Mouse (Mus musculus) stomach, embryonic 16.5 days (tissue): ENCODE measurements at regions not wholly inside any gene's neighbourhood (a gene's known extent, or its start where the extent isn't known, plus 50 kb on each side); places are given as distances from the start of the nearest gene placed in this dataset.

ENCODE experiments used
- ATAC-seq: fragments of 200-750 bp; cut with Nextera tagmentation; 2 replicates; pipeline ENCODE4 v1.8.0; 2017; ENCODE audit warnings: moderate number of reproducible peaks, moderate TSS enrichment; ENCODE audit not compliant: insufficient read depth, low FRiP score
- H3K27ac ChIP-seq: fragments of 300-500 bp; sonication (generic); 2 replicates; pipeline ENCODE4 v1.5.1; 2014; ENCODE audit warnings: low read length
- H3K27me3 ChIP-seq: fragments of 300-500 bp; sonication (generic); 2 replicates; pipeline ENCODE4 v1.6.1; 2014; ENCODE audit warnings: low read length, control low read depth, mixed read lengths; ENCODE audit not compliant: control insufficient read depth, insufficient read depth
- H3K36me3 ChIP-seq: fragments of 300-500 bp; sonication (generic); 2 replicates; pipeline ENCODE4 v1.6.1; 2014; ENCODE audit warnings: low read length; ENCODE audit not compliant: control insufficient read depth, insufficient read depth
- H3K4me1 ChIP-seq: fragments of 300-500 bp; sonication (generic); 2 replicates; pipeline ENCODE4 v1.6.1; 2014; ENCODE audit warnings: low read length, control low read depth, mixed read lengths; ENCODE audit not compliant: control insufficient read depth, insufficient read depth
- H3K4me2 ChIP-seq: fragments of 300-500 bp; sonication (generic); 2 replicates; pipeline ENCODE4 v1.6.1; 2014; ENCODE audit warnings: low read depth, low read length, mixed read lengths
- H3K4me3 ChIP-seq: fragments of 300-500 bp; sonication (generic); replicated peaks from 2 replicates; pipeline ENCODE4 v1.5.1; 2014; ENCODE audit warnings: mild to moderate bottlenecking, low read length
- H3K9ac ChIP-seq: fragments of 300-500 bp; sonication (generic); 2 replicates; pipeline ENCODE4 v1.6.1; 2014; ENCODE audit warnings: low read length
- H3K9me3 ChIP-seq: fragments of 300-500 bp; sonication (generic); replicated peaks from 2 replicates; pipeline ENCODE4 v1.6.1; 2016; ENCODE audit warnings: low read length, control low read depth; ENCODE audit not compliant: control insufficient read depth
- WGBS: fragments of 180-500 bp; shearing (Covaris S2); extraction: QIAGEN DNeasy Blood & Tissue Kit; methylation state at CpG from one replicate; pipeline ENCODE4 v1.1.7; 2014; 5-methylcytosine and 5-hydroxymethylcytosine counted together

GRCm38 (mm10) chr14:46144707-46145106 is 234.5 kb upstream of the Gm15217 start:
- 41% methylated on average over 6 of the region's 6 CpGs for WGBS
- ATAC-seq, result no peak
- H3K9me3 ChIP-seq, result 0 out of 2 replicates have a peak, but pooled peaks cover 2% of the 10 kb centered on the region
- no peak overlapping the region for H3K4me2 ChIP-seq
- H3K36me3 ChIP-seq, result no peaks in the 10 kb centered on the region
- no peak overlapping the region for H3K4me3 ChIP-seq
- no peaks in the 10 kb centered on the region for H3K4me1 ChIP-seq
- H3K27me3 ChIP-seq, result no peaks in the 10 kb centered on the region
- no peak overlapping the region for H3K9ac ChIP-seq
- no peak overlapping the region for H3K27ac ChIP-seq

DNA sequence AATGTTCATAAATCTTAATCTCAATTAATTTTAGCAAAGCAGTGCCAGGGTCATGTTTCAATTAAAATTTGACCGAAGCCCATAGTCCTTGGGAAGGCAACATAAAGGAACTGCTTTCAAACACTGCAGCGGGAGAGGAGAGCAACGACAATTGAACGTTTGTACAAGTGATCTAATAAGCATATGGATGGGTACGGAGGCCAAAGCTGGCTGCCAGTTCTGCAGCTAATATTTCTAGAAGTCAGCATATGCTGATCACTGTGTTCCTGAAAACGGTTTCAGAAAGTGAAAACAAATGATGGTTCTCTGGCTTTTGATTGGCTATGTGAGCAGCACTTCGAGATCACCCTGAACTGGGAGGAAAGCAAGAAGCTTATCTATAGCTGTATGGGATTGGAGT is 233.6 kb upstream of the Gm15217 start:
- no peaks in the 10 kb centered on the region for H3K27me3 ChIP-seq
- H3K9me3 ChIP-seq, result no peaks in the 10 kb centered on the region
- 49% methylated on average over 7 of the region's 7 CpGs for WGBS
- H3K4me1 ChIP-seq, result no peaks in the 10 kb centered on the region
- no peak for ATAC-seq
- H3K4me3 ChIP-seq, result no peak overlapping the region
- no peak overlapping the region for H3K9ac ChIP-seq
- H3K36me3 ChIP-seq, result no peaks in the 10 kb centered on the region
- H3K4me2 ChIP-seq, result no peak overlapping the region
- H3K27ac ChIP-seq, result no peak overlapping the region

GRCm38 (mm10) chr14:46149073-46149661 is 230.0 kb upstream of the Gm15217 start:
- Histone ChIP-seq H3K27me3 (no peaks in the 10 kb centered on the region), H3K9me3 (no peaks in the 10 kb centered on the region), H3K4me2 (no peak overlapping the region), H3K9ac (no peak overlapping the region), H3K27ac (no peak overlapping the region), H3K36me3 (no peaks in the 10 kb centered on the region), H3K4me1 (no peaks in the 10 kb centered on the region), H3K4me3 (no peak overlapping the region)
- ATAC-seq, result no peak
- 77% methylated on average over 6 of the region's 6 CpGs for WGBS

DNA sequence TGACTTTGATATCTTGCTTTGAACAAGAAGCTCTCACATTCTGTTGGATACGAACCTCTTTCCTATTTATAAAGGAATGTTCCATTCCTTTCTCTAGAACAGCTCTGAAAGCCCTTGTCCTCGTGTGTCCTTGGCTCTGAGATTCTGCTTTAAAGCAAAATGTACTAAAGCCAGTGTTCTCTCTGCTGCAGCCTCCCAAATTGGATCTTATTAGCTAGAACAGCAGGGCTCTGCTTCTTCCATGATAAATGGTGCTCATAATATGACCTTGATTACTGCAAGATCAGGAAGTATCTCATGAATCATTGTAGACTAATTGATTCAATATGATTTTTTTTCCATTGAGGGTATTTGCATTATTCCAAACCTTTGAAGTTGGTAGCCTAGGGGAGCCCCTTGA is 220.5 kb upstream of the Gm15217 start:
- H3K9me3 ChIP-seq, result no peaks in the 10 kb centered on the region
- no peak for ATAC-seq
- WGBS, result 40% methylated on average over 2 of the region's 2 CpGs
- no peak overlapping the region for H3K4me2 ChIP-seq
- H3K4me3 ChIP-seq, result no peak overlapping the region
- H3K36me3 ChIP-seq, result no peaks in the 10 kb centered on the region
- H3K4me1 ChIP-seq, result no peaks in the 10 kb centered on the region
- no peak overlapping the region for H3K9ac ChIP-seq
- no peak overlapping the region for H3K27ac ChIP-seq
- H3K27me3 ChIP-seq, result no peaks in the 10 kb centered on the region

DNA sequence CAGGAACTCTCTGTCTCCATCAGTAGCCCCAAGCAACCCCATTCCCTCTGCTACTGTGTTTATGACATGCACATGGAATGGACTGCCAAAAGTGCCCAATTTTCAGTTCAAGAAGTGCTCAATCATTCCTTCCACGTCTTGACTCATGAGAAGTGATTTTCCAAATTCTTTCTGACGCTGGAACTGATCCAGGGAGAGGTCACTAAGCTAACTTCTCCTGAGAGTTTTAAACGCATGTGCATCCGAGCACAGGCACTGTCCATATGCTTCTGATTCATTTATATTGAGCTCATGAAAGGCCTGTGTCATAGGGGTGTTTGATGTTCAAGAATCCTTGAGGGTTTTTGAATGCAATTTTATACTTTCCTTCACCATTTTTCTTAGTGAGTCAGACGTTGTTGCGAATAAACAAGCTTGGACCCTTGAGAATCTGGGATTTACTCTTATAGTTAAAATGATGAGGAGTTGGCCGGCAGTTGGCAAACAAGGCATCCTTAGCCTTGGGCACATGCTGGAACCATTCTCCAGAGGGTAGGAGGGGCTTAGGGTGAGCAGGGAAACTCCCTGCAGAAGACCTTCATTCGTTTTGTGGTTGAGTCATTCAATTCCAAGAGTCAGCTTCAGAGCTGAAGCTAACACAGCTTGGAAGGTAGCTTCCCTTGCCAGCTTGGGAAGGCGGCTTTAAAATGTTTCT is 206.9 kb upstream of the Gm15217 start:
- H3K36me3 ChIP-seq, result no peaks in the 10 kb centered on the region
- no peaks in the 10 kb centered on the region for H3K4me1 ChIP-seq
- no peak overlapping the region for H3K4me3 ChIP-seq
- WGBS, result 47% methylated on average over 9 of the region's 9 CpGs
- no peaks in the 10 kb centered on the region for H3K9me3 ChIP-seq
- H3K9ac ChIP-seq, result no peak overlapping the region
- H3K27me3 ChIP-seq, result no peaks in the 10 kb centered on the region
- no peak overlapping the region for H3K4me2 ChIP-seq
- H3K27ac ChIP-seq, result no peak overlapping the region
- no peak for ATAC-seq

- no peak for ATAC-seq
- WGBS, result 50% methylated on average over 6 of the region's 6 CpGs
- H3K4me3 ChIP-seq, result no peak overlapping the region
Measured at GRCm38 (mm10) chr14:46172875-46173324, 206.3 kb upstream of the Gm15217 start.

DNA sequence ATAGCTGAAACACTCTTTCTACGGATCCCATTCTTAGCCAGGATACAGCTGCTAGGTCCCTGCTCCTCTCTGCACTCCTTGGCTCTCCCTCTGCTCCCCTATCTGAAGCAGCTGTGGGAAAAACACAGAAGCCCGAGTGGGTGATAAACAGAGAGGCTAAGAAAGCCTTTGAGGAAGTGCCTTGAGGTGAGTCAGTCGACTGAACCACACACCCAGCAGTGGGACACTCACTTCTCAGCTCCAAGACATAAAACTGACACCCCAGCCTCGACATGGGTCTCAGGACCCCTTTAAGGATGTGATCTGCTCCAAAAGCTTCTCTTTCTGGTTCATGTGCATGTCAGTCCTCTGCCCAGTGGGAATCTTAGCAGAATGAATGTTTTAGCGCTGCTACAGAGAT is 204.8 kb upstream of the Gm15217 start:
- H3K9ac ChIP-seq, result no peak overlapping the region
- H3K4me3 ChIP-seq, result no peak overlapping the region
- 49% methylated on average over 5 of the region's 5 CpGs for WGBS
- H3K36me3 ChIP-seq, result no peaks in the 10 kb centered on the region
- no peaks in the 10 kb centered on the region for H3K4me1 ChIP-seq
- ATAC-seq, result no peak
- H3K4me2 ChIP-seq, result no peak overlapping the region
- H3K9me3 ChIP-seq, result no peaks in the 10 kb centered on the region
- H3K27me3 ChIP-seq, result no peaks in the 10 kb centered on the region
- no peak overlapping the region for H3K27ac ChIP-seq

More at GRCm38 (mm10) chr14:46172875-46173324, 206.3 kb upstream of the Gm15217 start:
- no peaks in the 10 kb centered on the region for H3K36me3 ChIP-seq
- H3K4me2 ChIP-seq, result no peak overlapping the region
- no peaks in the 10 kb centered on the region for H3K4me1 ChIP-seq
- no peak overlapping the region for H3K27ac ChIP-seq
- no peaks in the 10 kb centered on the region for H3K27me3 ChIP-seq
- H3K9ac ChIP-seq, result no peak overlapping the region
- H3K9me3 ChIP-seq, result no peaks in the 10 kb centered on the region

GRCm38 (mm10) chr14:46175291-46176216 is 203.7 kb upstream of the Gm15217 start:
- H3K9ac ChIP-seq, result no peak overlapping the region

GRCm38 (mm10) chr14:46179024-46179423 is 200.2 kb upstream of the Gm15217 start:
- H3K4me3 ChIP-seq, result no peak overlapping the region
- H3K4me1 ChIP-seq, result no peaks in the 10 kb centered on the region
- H3K27ac ChIP-seq, result no peak overlapping the region
- no peak overlapping the region for H3K4me2 ChIP-seq
- no peak overlapping the region for H3K9ac ChIP-seq
- WGBS, result 75% methylated on average over 1 of the region's 1 CpGs
- H3K9me3 ChIP-seq, result no peaks in the 10 kb centered on the region
- no peaks in the 10 kb centered on the region for H3K27me3 ChIP-seq
- H3K36me3 ChIP-seq, result no peaks in the 10 kb centered on the region
- ATAC-seq, result no peak

More at GRCm38 (mm10) chr14:46175291-46176216, 203.7 kb upstream of the Gm15217 start:
- Histone ChIP-seq H3K27me3 (no peaks in the 10 kb centered on the region), H3K4me2 (no peak overlapping the region), H3K36me3 (no peaks in the 10 kb centered on the region), H3K9me3 (no peaks in the 10 kb centered on the region), H3K4me3 (no peak overlapping the region), H3K4me1 (no peaks in the 10 kb centered on the region), H3K27ac (no peak overlapping the region)
- ATAC-seq, result no peak
- 78% methylated on average over 15 of the region's 15 CpGs for WGBS
